Mouse (Mus musculus) retina, postnatal 7 days (tissue): ENCODE results near the gene Cpne5.
"Not testable (repeated sequence)": the region's sequence is repeated elsewhere in the genome, so short reads cannot be mapped to it uniquely, and the experiment has no call there.

Experiments used
- DNase-seq: peaks from one replicate; pipeline ENCODE4 v3.0.0-alpha.2; 2012; ENCODE audit warnings: low read depth, low spot score

The Cpne5 gene

DNA sequence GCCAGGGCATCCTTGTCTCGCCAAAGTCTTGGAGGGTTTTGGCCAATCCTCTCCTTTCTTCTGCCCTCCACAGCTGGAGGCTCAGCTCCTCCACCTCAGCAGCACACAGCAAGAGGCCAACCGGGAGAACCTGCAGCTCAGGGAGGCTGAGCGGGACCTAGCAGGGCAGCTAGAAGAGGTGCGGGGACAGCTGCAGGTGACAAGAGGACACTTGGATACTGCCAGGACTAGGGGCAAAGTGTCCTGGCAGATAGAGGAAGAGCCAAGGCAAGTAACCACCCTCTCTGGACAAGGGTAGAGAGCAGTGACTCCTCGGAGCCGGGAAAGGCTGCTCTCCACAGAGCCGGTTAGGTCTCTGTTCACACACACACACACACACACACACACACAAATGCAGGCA lies 100.1 kb downstream of the Cpne5 start:
- no peak for DNase-seq

DNA sequence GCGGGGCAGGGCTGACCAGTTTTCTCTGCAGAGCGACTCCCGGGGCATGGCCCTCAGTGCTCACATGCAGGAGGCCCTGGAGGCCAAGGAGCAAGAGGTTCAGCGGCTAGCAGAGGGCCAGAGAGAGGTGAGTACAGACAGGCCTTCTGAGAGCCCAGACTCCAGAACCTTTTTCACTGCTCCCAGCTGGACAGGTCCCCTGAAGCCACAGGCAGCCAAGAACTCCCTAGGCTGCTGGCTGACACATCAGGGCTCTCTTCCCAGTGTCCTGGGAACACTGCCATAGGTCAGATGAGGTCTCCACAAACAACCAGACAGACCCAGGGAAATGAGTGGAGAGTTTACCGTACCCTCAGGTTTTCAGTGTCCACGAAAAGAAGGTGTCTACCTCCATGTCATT lies 101.7 kb downstream of the Cpne5 start:
- DNase-seq, result no peak

DNA sequence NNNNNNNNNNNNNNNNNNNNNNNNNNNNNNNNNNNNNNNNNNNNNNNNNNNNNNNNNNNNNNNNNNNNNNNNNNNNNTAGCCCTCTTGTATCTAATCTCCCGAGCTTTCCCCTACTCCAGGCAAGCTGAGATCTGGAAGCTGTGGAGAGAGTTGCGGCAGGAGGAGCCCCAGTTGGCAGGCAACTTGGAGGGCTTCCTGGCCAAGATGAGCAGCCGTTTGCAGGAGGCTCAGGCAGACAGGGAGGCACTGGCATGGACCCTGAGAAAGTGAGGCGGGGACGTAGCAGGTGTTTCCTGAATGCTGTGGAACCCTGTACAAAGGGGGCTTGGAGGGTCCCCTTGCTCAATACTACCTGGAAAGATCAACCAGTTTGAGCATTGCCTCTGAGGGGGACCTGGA lies 102.9 kb downstream of the Cpne5 start:
- DNase-seq, result no peak

DNA sequence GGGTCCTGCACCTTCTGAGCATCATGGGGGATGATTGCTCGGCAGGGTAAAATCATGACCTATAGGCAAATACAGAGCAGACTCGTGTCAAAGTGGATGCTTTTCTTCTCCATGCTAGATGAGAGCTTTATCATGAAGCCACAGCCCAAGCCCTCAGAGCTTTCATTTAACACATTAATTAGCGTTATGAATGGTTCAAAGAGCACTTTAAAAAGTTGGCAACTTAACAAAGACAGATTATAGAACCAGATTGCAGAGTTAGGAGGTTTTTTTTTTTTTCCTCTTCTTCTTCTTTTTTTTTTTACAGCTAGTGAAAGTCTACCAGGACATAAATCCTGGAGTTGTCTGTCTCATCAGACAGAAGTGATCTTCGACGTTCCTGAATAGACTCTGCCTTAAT lies 108.6 kb downstream of the Cpne5 start:
- no peak for DNase-seq

DNA sequence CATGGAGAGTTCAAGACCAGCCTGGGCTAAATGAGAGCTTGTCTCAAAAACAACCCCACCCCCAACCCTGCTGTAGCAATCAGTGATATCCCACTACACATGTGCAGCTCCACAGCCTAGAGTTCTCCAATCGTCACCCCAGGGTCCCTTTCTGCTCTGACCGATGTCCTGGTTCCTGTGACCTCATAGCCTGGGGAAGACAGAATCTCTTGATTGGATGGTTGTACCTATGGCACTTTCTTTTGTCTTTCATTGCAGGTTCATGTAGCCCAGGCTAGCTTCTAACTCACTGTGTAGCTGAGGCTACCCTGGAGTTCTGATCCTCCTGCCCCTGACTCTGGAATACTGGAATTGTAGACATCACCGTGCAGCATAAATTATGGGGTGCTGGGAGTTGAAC lies 111.4 kb downstream of the Cpne5 start:
- no peak for DNase-seq

DNA sequence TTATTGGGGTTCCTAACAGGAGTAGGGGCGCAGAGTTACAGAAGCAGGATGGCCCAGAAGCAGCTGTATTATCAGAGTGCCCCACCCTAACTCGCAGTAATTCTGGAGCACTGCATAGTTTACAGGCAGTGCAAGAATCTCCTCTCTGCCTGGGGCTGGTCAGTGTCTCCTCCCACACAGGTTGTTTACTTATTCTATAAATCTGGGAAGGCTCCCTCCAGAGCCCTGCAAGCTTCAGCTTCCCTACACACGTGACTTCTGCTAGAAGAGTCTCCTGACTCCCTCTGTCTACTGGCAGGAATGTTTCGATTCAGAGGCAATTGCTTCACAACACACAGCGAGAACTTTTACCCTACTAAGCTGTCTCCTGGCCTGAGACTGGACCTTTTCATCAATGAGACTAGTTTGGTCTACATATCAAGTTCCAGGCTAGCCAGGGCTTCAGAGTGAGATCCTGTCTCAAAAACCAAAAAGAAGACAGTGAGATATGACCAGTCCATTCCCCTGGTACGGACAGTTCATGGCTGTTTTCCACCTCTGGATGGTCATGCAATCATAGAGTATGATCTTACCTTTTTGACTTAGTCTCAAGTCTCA lies 114.3 kb downstream of the Cpne5 start:
- no peak for DNase-seq

DNA sequence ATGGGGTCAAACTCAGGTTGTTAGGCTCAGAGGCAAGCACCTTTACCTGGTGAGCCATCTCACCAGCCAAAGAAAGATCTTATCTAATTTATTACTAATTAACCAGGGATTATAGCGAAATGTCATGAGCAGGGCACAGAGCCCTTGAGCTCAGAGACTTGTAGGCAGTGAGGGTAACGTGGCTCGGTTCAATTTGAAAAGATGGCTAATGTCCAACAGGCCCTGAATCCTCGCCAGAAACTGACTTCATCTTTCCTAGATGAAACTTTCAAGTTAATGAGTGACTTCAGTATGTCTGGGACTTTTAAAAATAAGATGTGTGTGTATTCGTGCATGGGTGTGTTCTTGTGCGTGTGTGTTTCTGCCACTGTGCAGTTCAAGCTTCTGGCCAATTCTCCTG lies 115.2 kb downstream of the Cpne5 start:
- DNase-seq, result no peak

DNA sequence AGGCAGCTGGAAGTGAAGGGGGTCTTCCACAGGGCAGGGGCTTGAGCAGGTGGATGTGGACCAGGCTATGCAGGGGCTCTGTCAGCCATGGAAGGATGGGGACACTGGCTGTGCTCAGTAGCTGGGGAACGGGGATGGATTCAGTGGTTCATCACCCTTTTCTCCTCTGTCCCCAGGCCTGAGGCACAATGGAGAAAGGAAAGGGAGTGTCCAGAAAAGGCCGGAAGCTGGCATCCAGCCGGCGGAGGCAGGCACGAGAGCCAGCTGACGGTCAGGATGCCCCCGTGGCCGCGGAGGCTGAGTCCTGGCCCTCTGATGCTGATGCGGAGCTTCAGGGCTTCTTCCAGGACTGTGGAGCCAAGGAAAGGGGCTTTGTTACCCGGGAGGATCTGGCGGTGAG lies 117.3 kb downstream of the Cpne5 start:
- no peak for DNase-seq

DNA sequence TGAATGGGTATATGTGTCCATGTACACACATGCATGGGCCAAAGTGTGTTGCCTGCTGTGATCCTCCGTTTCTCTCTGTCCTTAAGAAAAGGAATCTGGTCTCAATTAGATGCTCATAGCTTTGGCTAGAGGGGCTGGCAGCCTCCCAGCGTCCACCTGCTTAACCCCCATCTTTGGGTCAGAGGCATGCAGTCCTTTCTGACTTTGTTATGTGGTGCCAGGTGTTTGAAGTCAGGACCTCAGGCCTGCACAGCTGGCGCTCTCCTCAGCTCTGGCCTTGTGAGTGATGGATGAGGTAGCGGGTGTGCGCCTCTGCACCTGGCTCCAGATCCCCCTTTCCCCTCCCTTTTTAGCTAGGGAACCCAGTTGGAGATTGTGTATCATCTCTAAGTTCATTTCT lies 119.9 kb downstream of the Cpne5 start:
- no peak for DNase-seq

DNA sequence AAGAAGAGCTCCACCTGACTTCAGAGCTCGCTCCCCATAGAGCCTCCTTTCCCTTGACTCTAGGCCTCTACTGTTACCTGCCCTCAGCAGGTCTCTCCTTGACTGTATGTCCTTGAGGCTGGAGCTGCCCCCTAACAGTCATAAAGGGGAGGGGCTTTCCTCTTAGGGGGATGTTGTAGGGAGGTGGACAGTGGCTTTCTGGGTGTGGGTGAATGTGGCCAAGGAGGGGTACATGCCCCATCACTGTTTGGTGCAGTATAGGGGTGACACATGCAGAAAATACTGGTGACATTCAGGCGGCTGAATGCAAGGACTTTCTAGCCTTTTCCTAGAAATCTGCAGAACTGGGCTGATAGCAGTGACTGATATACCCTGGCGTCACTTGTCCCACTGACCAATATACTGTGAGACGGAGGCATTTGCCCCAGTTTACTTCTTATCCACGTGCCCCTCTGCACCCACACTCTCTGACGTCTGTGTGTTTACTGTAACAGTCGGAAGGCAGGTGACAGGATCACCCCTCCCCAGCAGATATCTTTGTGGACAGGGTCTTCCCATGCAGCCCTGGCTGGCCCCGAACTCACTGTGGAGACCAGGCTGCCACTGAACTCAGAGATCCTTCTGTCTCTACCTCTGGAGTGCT lies 120.8 kb downstream of the Cpne5 start:
- no peak for DNase-seq

DNA sequence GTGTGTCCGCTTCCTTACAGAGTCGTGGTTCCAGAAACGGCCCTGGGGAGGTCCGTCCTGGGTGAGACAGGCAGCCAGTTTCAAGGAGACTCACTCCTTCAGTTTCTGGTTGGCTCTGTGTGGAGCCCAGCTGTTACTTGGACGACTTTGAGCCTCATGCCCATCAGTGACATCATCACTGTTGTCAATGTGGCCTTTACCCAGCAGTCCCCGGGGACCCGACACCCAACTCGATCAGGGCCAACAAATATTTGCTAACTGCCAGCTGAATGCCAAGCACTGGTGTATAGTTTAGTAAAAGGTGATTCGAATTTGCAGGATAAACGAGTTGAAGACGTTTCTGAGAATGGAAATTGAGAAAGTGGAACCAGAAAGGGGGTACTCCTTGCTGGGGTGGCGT lies 121.9 kb downstream of the Cpne5 start:
- no peak for DNase-seq

DNA sequence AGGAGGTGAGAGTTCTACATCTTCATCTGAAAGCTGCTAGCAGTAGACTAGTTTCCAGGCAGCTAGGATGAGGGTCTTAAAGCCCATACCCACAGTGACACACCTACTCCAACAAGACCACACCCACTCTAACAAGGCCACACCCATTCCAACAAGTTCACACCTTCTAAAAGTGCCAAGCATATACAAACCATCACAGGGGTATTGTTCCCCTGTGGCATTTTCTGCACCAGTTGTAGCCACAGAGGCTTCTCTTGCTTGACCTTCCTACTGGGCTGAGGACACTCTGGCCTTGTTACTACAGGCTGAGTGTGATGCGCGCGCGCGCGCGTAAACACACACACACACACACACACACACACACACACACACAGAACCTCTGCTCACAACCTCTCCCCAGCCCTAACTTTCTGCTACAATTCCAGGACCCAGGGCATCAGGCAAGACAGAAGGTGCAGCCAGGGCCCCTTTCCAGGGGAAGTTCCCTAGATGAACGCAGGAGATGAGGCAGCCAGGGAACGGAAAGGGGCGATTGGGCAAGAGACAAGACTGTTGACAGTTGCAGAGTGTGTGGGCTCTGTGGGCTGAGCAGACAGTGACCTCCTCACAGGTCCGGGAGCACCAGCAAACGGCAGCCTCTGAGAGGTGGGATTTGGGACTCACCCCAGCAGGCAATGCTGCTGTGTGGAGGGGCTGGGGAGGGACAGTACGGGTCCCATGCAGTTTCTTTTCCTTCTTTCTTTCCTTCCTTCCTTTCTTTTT lies 124.2 kb downstream of the Cpne5 start, which contains the start of gene Rab44:
Gene Rab44, plus strand, starts transcription at position 555 of the 762 bp plus-strand sequence.
- no peak for DNase-seq

DNA sequence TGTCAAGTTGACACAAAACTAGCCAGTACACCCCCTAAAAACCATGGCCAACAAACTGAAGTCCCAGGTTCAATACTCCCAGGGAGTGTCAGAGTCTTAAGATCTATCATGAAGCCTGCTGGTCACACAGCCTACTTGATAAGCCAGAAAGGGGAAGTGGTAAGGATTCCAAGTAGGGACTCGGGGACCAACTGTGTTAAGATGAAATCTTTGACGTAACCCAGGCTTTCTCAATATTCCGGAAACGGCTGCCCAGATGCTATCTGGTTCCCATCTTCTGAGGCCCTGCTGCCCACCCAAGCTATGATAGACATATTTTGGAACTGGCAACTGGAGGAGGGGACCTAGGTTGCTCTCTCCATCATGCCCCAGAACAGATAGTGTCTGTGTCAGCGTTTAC lies 126.6 kb downstream of the Cpne5 start:
- no peak for DNase-seq

DNA sequence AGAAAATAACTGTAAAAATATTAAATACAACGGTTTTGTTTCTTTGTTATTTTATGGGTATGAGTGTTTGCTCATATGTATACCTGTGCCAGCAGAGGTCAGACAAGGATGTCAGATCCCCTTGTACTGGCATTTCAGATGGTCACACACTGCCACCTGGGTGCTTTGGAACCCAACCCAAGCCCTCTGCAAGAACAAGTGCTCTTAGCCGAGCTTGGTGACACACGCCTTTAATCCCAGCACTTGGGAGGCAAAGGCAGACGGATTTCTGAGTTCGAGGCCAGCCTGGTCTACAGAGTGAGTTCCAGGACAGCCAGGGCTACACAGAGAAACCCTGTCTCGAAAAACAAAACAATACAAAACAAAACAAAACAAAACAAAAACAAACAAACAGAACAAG lies 127.6 kb downstream of the Cpne5 start:
- DNase-seq, result not testable (repeated sequence)
